Mouse (Mus musculus) liver, adult 2 months (tissue): ENCODE data around the gene Snd1.

Experiments used
- CTCF ChIP-seq: fragments of 200-500 bp; IDR thresholded peaks from 2 replicates; pipeline ENCODE4 v1.5.1; 2011; ENCODE audit warnings: low read depth, low read length, control low read depth
- POLR2A ChIP-seq: fragments of 200-500 bp; IDR thresholded peaks from 2 replicates; pipeline ENCODE4 v1.6.1; 2011; ENCODE audit warnings: low read length, control low read depth; ENCODE audit not compliant: insufficient read depth; ENCODE audit errors: extremely low read depth

DNA sequence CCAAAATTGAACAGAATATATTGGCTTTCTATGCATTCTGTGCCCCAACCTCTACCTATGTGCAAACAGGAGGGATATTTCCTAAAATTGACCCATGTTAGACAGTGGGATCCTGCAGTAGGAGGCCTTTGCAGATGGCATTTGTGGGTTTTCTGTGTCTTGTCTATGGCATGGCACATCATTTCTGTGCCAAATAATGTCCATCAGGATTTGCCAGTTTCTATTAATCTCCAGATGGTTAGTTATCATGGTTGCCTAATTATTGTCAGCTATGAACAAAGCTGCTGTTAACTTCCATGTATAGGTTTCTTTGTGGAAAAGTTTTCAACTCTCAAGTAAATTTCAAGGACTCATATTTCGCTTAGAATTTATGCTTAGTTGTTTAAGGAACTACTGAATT lies 192.6 kb downstream of the Snd1 start:
- TF ChIP-seq POLR2A = no peak
- no peak for TF ChIP-seq CTCF
